Mouse (Mus musculus): ENCODE measurements at regions not wholly inside any gene's neighbourhood (a gene's known extent, or its start where the extent isn't known, plus 50 kb on each side); places are given as distances from the start of the nearest gene placed in this dataset.
A peak's percentile ranks its signal among the peaks of the same experiment; 100 is the strongest.

GRCm38 (mm10) chr14:71674564-71674963 is 817.1 kb downstream of the Gm9195 start:
- TF ChIP-seq CTCF (IDR thresholded peaks at IDR 0.05; ENCODE audit: low read depth), result no peak
- no peaks in the 10 kb centered on the region for H3K27me3 ChIP-seq (ENCODE audit: insufficient read depth, low read length)
- ATAC-seq (ENCODE audit: insufficient read depth) (no peak), DNase-seq (no peak)
- H3K4me1 ChIP-seq (ENCODE audit: insufficient read depth), result no peaks in the 10 kb centered on the region
- no peak overlapping the region for H3K27ac ChIP-seq (ENCODE audit: low read depth)
- 83% methylated on average over 4 of the region's 4 CpGs for whole genome bisulfite sequencing
- H3K4me2 ChIP-seq, result no peak overlapping the region
- H3K36me3 ChIP-seq (ENCODE audit: insufficient read depth), result no peaks in the 10 kb centered on the region
- H3K9me3 ChIP-seq (ENCODE audit: low read depth, low read length), result no peaks in the 10 kb centered on the region
- no peak overlapping the region for H3K9ac ChIP-seq
- H3K4me3 ChIP-seq (ENCODE audit: low read depth, low read length), result no peak overlapping the region

- WGBS, result 80% methylated on average over 2 of the region's 2 CpGs
- ATAC-seq (ENCODE audit: insufficient read depth) (no peak), DNase-seq (no peak)
- Histone ChIP-seq H3K4me1 (ENCODE audit: insufficient read depth) (no peaks in the 10 kb centered on the region), H3K27ac (ENCODE audit: low read depth) (no peak overlapping the region), H3K9ac (no peak overlapping the region), H3K4me3 (ENCODE audit: low read depth, low read length) (no peak overlapping the region), H3K36me3 (ENCODE audit: insufficient read depth) (no peaks in the 10 kb centered on the region), H3K27me3 (ENCODE audit: insufficient read depth, low read length) (no peaks in the 10 kb centered on the region), H3K9me3 (ENCODE audit: low read depth, low read length) (no peaks in the 10 kb centered on the region), H3K4me2 (no peak overlapping the region)
- no peak for TF ChIP-seq CTCF (IDR thresholded peaks at IDR 0.05; ENCODE audit: low read depth)
These were observed 817.8 kb downstream of the Gm9195 start for GRCm38 (mm10) chr14:71673837-71674236.

- WGBS, result 52% methylated on average over 1 of the region's 1 CpGs
- H3K9me3 ChIP-seq (ENCODE audit: low read depth, low read length), result no peaks in the 10 kb centered on the region
- no peak overlapping the region for H3K9ac ChIP-seq
- no peak overlapping the region for H3K4me2 ChIP-seq
- no peak overlapping the region for H3K27ac ChIP-seq (ENCODE audit: low read depth)
- DNase-seq, result no peak
- H3K27me3 ChIP-seq (ENCODE audit: insufficient read depth, low read length), result no peaks in the 10 kb centered on the region
- H3K36me3 ChIP-seq (ENCODE audit: insufficient read depth), result no peaks in the 10 kb centered on the region
- H3K4me1 ChIP-seq (ENCODE audit: insufficient read depth), result no peaks in the 10 kb centered on the region
- no peak for ATAC-seq (ENCODE audit: insufficient read depth)
- TF ChIP-seq CTCF (IDR thresholded peaks at IDR 0.05; ENCODE audit: low read depth), result no peak
- no peak overlapping the region for H3K4me3 ChIP-seq (ENCODE audit: low read depth, low read length)
These were observed 819.2 kb downstream of the Gm9195 start for GRCm38 (mm10) chr14:71672481-71672880.

- no peak overlapping the region for H3K27ac ChIP-seq (ENCODE audit: low read depth)
- H3K4me2 ChIP-seq, result no peak overlapping the region
- H3K4me3 ChIP-seq (ENCODE audit: low read depth, low read length), result no peak overlapping the region
- no peak overlapping the region for H3K9ac ChIP-seq
- ATAC-seq (ENCODE audit: insufficient read depth) (no peak), DNase-seq (no peak)
- no peaks in the 10 kb centered on the region for H3K4me1 ChIP-seq (ENCODE audit: insufficient read depth)
- 50% methylated on average over 2 of the region's 2 CpGs for WGBS
- H3K9me3 ChIP-seq (ENCODE audit: low read depth, low read length), result no peaks in the 10 kb centered on the region
- no peak for TF ChIP-seq CTCF (IDR thresholded peaks at IDR 0.05; ENCODE audit: low read depth)
- H3K36me3 ChIP-seq (ENCODE audit: insufficient read depth), result no peaks in the 10 kb centered on the region
- no peaks in the 10 kb centered on the region for H3K27me3 ChIP-seq (ENCODE audit: insufficient read depth, low read length)
These were observed 819.6 kb downstream of the Gm9195 start for GRCm38 (mm10) chr14:71671994-71672393.

GRCm38 (mm10) chr14:71670435-71670834 is 821.2 kb downstream of the Gm9195 start:
- Histone ChIP-seq H3K27me3 (ENCODE audit: insufficient read depth, low read length) (no peaks in the 10 kb centered on the region), H3K4me3 (ENCODE audit: low read depth, low read length) (no peak overlapping the region), H3K27ac (ENCODE audit: low read depth) (no peak overlapping the region), H3K9ac (no peak overlapping the region), H3K4me1 (ENCODE audit: insufficient read depth) (no peaks in the 10 kb centered on the region), H3K4me2 (no peak overlapping the region), H3K36me3 (ENCODE audit: insufficient read depth) (no peaks in the 10 kb centered on the region), H3K9me3 (ENCODE audit: low read depth, low read length) (no peaks in the 10 kb centered on the region)
- peak; percentile 79 for DNase-seq
- 13% methylated on average over 1 of the region's 1 CpGs for WGBS
- ATAC-seq (ENCODE audit: insufficient read depth), result peak; percentile 91
- peak; percentile 90 for TF ChIP-seq CTCF (IDR thresholded peaks at IDR 0.05; ENCODE audit: low read depth)

- no peak overlapping the region for H3K27ac ChIP-seq (ENCODE audit: low read depth)
- TF ChIP-seq CTCF (IDR thresholded peaks at IDR 0.05; ENCODE audit: low read depth), result no peak
- no peaks in the 10 kb centered on the region for H3K36me3 ChIP-seq (ENCODE audit: insufficient read depth)
- H3K27me3 ChIP-seq (ENCODE audit: insufficient read depth, low read length), result no peaks in the 10 kb centered on the region
- no peak overlapping the region for H3K4me3 ChIP-seq (ENCODE audit: low read depth, low read length)
- no peak overlapping the region for H3K9ac ChIP-seq
- H3K4me2 ChIP-seq, result no peak overlapping the region
- ATAC-seq (ENCODE audit: insufficient read depth) (no peak), DNase-seq (no peak)
- no peaks in the 10 kb centered on the region for H3K9me3 ChIP-seq (ENCODE audit: low read depth, low read length)
- WGBS, result 77% methylated on average over 1 of the region's 1 CpGs
- no peaks in the 10 kb centered on the region for H3K4me1 ChIP-seq (ENCODE audit: insufficient read depth)
These were observed 825.0 kb downstream of the Gm9195 start for GRCm38 (mm10) chr14:71666656-71667055.

GRCm38 (mm10) chr14:71660166-71660565 is 831.5 kb downstream of the Gm9195 start:
- H3K27ac ChIP-seq (ENCODE audit: low read depth), result no peak overlapping the region
- H3K4me3 ChIP-seq (ENCODE audit: low read depth, low read length), result no peak overlapping the region
- no peak for TF ChIP-seq CTCF (IDR thresholded peaks at IDR 0.05; ENCODE audit: low read depth)
- no peak overlapping the region for H3K9ac ChIP-seq
- WGBS, result 38% methylated on average over 2 of the region's 2 CpGs
- ATAC-seq (ENCODE audit: insufficient read depth), result no peak
- peak; percentile 12 for DNase-seq
- H3K27me3 ChIP-seq (ENCODE audit: insufficient read depth, low read length), result no peaks in the 10 kb centered on the region
- H3K4me1 ChIP-seq (ENCODE audit: insufficient read depth), result no peaks in the 10 kb centered on the region
- no peaks in the 10 kb centered on the region for H3K9me3 ChIP-seq (ENCODE audit: low read depth, low read length)
- no peaks in the 10 kb centered on the region for H3K36me3 ChIP-seq (ENCODE audit: insufficient read depth)
- no peak overlapping the region for H3K4me2 ChIP-seq
